Mouse (Mus musculus): Measurements from ENCODE around the gene 1700018B08Rik. TPM values are rescaled to one million over a fixed set of nuclear protein-coding genes. Genes with fewer than 3 reads are reported as not detected.

The 1700018B08Rik gene
- polyA plus RNA-seq, 1 experiment from 2014 or later = not detected

- Histone ChIP-seq H3K9ac (no peak overlapping the region), H3K4me1 (0 out of 2 replicates have a peak, but pooled peaks cover 3% of the 10 kb centered on the region), H3K27me3 (no peaks in the 10 kb centered on the region), H3K4me3 (replicated peaks) (no peak overlapping the region), H3K9me3 (replicated peaks) (no peaks in the 10 kb centered on the region), H3K36me3 (peaks cover 51% of the 10 kb centered on the region), H3K4me2 (no peak overlapping the region), H3K27ac (no peak overlapping the region)
- WGBS = 92% methylated on average over 7 of the region's 7 CpGs
- ATAC-seq (replicated peaks; ENCODE audit: low FRiP score) = no peak
These were observed 16.4 kb upstream of the 1700018B08Rik start for GRCm38 (mm10) chr8:121560432-121561100.

DNA sequence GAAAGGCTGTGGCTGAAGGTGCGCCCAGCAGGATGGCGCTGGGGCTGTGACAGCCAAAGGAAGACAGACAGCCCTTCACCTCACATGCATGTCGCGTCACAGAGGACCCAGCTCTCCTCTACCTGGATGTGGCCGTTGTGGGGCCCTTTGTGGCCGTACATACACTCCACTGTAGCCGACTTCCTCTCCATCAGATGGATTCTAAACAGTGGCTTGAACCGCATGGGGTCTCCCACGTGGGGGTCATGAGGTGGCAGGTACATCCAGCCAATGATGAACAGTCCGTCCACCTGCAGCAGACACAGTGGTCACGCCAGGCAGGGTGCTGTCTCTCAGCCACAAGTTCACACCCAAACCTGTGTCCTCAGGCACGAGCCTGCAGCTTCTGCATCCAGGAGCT, 15.7 kb upstream of the 1700018B08Rik start:
- peaks cover 51% of the 10 kb centered on the region for H3K36me3 ChIP-seq
- WGBS = 89% methylated on average over 12 of the region's 12 CpGs
- H3K27ac ChIP-seq = no peak overlapping the region
- no peak for ATAC-seq (replicated peaks; ENCODE audit: low FRiP score)
- no peaks in the 10 kb centered on the region for H3K27me3 ChIP-seq
- H3K4me1 ChIP-seq = 0 out of 2 replicates have a peak, but pooled peaks cover 3% of the 10 kb centered on the region
- no peaks in the 10 kb centered on the region for H3K9me3 ChIP-seq (replicated peaks)
- no peak overlapping the region for H3K9ac ChIP-seq
- no peak overlapping the region for H3K4me2 ChIP-seq
- no peak overlapping the region for H3K4me3 ChIP-seq (replicated peaks)

DNA sequence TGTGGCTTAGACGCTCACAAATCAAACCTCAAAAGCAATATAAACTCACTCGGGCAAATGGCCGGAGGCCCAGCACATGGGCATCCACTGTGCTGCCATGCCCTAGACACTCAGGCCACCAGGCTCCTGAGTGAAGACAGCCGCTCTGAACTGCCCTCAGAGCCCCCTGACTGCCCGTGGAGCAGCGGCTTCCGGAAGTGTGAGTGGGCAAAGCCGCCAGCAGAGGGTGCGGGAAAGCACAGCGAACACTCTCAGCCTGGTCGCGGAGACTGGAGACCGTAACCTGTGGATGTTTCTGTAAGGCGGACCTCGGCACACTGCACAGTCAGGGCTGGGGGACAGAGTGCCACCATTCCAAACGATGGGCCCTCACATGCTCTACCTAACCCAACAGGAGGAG, 14.4 kb upstream of the 1700018B08Rik start:
- Histone ChIP-seq H3K9ac (no peak overlapping the region), H3K4me3 (replicated peaks) (no peak overlapping the region), H3K27ac (no peak overlapping the region), H3K36me3 (peaks cover 61% of the 10 kb centered on the region), H3K4me1 (0 out of 2 replicates have a peak, but pooled peaks cover 3% of the 10 kb centered on the region), H3K27me3 (no peaks in the 10 kb centered on the region), H3K4me2 (no peak overlapping the region), H3K9me3 (replicated peaks) (no peaks in the 10 kb centered on the region)
- 86% methylated on average over 16 of the region's 16 CpGs for WGBS
- ATAC-seq (replicated peaks; ENCODE audit: low FRiP score) = no peak

DNA sequence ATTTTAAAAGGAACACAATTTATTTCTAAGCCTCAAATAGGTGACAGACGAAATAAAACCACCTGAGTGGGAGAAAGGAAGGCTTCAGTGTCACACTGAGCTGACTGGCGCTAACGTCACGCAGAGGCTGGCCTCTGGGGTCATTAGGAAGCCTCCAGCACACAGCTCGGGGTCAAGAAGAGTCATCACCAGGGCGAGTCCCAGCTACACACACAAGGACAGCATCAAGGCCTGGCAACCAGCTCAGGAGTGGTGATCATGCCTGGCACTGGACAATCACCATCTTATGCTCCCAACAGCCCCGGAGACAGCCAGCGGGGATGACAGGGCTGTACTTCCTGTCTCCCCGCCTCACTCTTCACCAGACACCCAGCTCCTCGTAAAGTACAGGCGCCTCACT, 13.6 kb upstream of the 1700018B08Rik start:
- 80% methylated on average over 11 of the region's 11 CpGs for WGBS

GRCm38 (mm10) chr8:121553831-121554475, 9.8 kb upstream of the 1700018B08Rik start:
- Histone ChIP-seq H3K36me3 (peaks cover 79% of the 10 kb centered on the region), H3K27me3 (no peaks in the 10 kb centered on the region), H3K9me3 (replicated peaks) (no peaks in the 10 kb centered on the region), H3K9ac (no peak overlapping the region), H3K4me2 (no peak overlapping the region), H3K4me3 (replicated peaks) (no peak overlapping the region), H3K4me1 (no peaks in the 10 kb centered on the region), H3K27ac (no peak overlapping the region)
- ATAC-seq (replicated peaks; ENCODE audit: low FRiP score) = no peak
- WGBS = 91% methylated on average over 32 of the region's 32 CpGs

More for the DNA sequence above, 13.6 kb upstream of the 1700018B08Rik start:
- no peak overlapping the region for H3K27ac ChIP-seq
- ATAC-seq (replicated peaks; ENCODE audit: low FRiP score) = no peak
- H3K4me1 ChIP-seq = no peaks in the 10 kb centered on the region
- no peak overlapping the region for H3K9ac ChIP-seq
- H3K4me3 ChIP-seq (replicated peaks) = no peak overlapping the region
- no peaks in the 10 kb centered on the region for H3K9me3 ChIP-seq (replicated peaks)
- no peaks in the 10 kb centered on the region for H3K27me3 ChIP-seq
- peaks cover 63% of the 10 kb centered on the region for H3K36me3 ChIP-seq
- H3K4me2 ChIP-seq = no peak overlapping the region

DNA sequence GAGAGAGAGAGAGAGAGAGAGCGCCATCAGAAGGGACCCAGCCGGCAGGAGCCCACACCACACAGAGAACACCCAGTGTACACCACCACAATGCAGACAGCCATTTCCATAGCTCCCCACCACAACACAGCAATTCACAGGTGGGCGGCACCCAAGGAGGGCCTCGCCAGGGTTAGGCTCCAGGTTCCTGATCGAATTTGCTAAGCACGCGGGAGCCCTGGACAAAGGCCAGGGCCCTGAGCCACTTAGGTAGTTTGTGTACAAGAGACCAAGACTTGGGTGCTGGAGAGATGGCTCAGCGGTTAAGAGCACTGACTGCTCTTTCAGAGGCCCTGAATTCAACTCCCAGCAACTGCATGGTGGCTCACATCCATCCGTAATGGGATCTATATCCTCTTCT, 8.4 kb upstream of the 1700018B08Rik start:
- H3K9ac ChIP-seq = no peak overlapping the region
- H3K4me2 ChIP-seq = no peak overlapping the region
- no peak overlapping the region for H3K27ac ChIP-seq
- no peaks in the 10 kb centered on the region for H3K9me3 ChIP-seq (replicated peaks)
- ATAC-seq (replicated peaks; ENCODE audit: low FRiP score) = no peak
- H3K4me3 ChIP-seq (replicated peaks) = no peak overlapping the region
- no peaks in the 10 kb centered on the region for H3K27me3 ChIP-seq
- peaks cover 66% of the 10 kb centered on the region for H3K36me3 ChIP-seq
- 87% methylated on average over 9 of the region's 9 CpGs for whole genome bisulfite sequencing
- H3K4me1 ChIP-seq = no peaks in the 10 kb centered on the region

DNA sequence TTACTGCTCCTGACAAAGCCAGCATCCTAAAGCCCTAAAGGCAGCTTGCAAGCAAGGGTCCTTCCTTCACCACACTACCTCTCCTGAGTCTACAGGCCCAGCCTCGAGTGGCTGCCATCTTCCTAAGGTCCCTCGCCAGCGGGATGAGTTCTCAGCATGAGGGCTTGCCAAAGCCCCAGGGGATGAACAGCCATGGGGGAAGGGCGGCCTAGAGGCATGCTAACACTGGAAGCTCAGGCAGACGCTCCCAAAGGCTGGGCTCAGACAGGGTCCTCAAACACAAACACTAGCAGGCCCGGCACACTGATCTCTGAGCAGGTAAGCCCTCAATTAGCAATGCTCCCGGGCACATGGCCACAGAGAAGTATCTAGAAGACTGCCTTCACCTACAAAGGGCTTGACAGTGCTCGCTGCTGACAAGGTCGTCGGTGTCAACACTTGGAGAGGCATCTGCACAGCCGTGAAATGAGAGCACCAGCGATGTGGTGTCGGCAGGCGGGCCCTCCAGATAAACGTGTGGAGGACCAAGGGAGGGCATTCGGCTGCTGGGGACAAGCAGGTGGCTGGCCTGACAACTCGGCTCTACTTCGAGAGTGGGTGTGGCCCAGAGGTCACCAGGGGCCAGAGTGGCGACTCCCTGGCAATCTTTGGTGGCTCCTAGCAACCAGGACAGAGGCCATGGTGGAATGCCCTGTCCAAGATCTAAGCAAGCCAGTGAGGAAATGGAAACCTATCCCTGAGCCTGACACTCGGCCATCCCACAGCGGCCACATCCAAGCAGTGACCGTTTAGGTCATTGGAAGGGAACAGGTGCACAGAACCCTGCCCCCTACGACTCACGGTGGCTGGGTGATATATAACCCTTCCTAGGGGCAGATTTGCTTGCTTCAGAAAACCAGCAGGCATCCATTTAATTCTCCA, 7.2 kb upstream of the 1700018B08Rik start:
- Histone ChIP-seq H3K4me3 (replicated peaks) (no peak overlapping the region), H3K27me3 (0 out of 2 replicates have a peak, but pooled peaks cover 3% of the 10 kb centered on the region), H3K36me3 (peaks cover 61% of the 10 kb centered on the region), H3K4me1 (no peaks in the 10 kb centered on the region), H3K4me2 (no peak overlapping the region), H3K27ac (no peak overlapping the region), H3K9me3 (replicated peaks) (no peaks in the 10 kb centered on the region), H3K9ac (no peak overlapping the region)
- WGBS = 65% methylated on average over 24 of the region's 24 CpGs
- no peak for ATAC-seq (replicated peaks; ENCODE audit: low FRiP score)

DNA sequence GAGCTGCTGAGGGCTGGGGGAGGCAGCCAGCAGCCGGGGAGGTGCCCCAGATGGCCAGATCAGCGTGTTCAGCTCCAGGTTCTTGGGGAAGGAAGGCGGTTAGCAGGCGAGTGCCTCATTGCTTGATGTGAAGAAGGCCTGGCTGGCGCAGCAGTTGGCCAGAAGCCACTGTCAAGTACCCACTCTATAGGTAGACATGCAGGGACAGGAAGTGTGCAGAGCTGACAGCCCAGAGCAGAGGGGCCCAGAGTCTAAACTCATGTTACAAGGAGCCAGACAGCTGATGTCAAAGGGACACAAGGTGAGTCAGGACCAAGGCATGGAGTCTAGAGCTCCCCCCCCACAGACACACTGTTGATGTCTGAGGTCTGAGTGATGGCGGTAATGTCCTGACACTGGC, 5.9 kb upstream of the 1700018B08Rik start:
- Histone ChIP-seq H3K9ac (no peak overlapping the region), H3K4me2 (no peak overlapping the region), H3K9me3 (replicated peaks) (no peaks in the 10 kb centered on the region), H3K4me3 (replicated peaks) (no peak overlapping the region), H3K36me3 (peaks cover 50% of the 10 kb centered on the region), H3K27ac (no peak overlapping the region), H3K4me1 (no peaks in the 10 kb centered on the region), H3K27me3 (peaks cover 3% of the 10 kb centered on the region; the same call in 1 of the 2 replicates)
- no peak for ATAC-seq (replicated peaks; ENCODE audit: low FRiP score)
- WGBS = 92% methylated on average over 6 of the region's 6 CpGs

DNA sequence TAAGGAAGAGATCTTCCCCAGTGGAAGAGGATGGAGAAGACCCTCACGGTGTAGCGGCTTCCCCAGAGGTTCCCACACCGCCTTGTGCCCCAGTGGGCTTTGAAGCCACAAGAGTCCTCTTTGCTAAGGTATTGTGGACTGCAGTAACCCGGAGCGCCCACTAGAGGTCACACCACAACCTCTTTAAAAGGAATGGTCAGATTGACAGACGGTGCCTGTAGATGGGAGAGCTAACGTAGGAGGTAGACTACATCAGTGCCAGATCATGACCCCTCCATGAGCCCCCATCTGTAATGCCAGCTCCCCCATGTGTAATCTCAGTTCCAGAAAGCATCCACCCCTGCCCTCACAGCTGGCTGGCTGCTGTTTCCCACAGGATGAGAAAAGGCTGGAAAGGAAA, 3.0 kb upstream of the 1700018B08Rik start:
- no peak for ATAC-seq (replicated peaks; ENCODE audit: low FRiP score)

GRCm38 (mm10) chr8:121544936-121545335, 816 bp upstream of the 1700018B08Rik start:
- H3K4me3 ChIP-seq (replicated peaks) = no peak overlapping the region
- WGBS = 76% methylated on average over 11 of the region's 11 CpGs
- no peaks in the 10 kb centered on the region for H3K4me1 ChIP-seq
- H3K27ac ChIP-seq = no peak overlapping the region
- H3K27me3 ChIP-seq = peaks cover 3% of the 10 kb centered on the region; the same call in 1 of the 2 replicates
- no peaks in the 10 kb centered on the region for H3K9me3 ChIP-seq (replicated peaks)
- no peak overlapping the region for H3K9ac ChIP-seq
- no peak for ATAC-seq (replicated peaks; ENCODE audit: low FRiP score)
- no peak overlapping the region for H3K4me2 ChIP-seq
- H3K36me3 ChIP-seq = peaks cover 6% of the 10 kb centered on the region; the same call in 1 of the 2 replicates

More for the DNA sequence above, 3.0 kb upstream of the 1700018B08Rik start:
- no peak overlapping the region for H3K4me2 ChIP-seq
- no peak overlapping the region for H3K27ac ChIP-seq
- WGBS = 14% methylated on average over 7 of the region's 7 CpGs
- no peaks in the 10 kb centered on the region for H3K9me3 ChIP-seq (replicated peaks)
- no peak overlapping the region for H3K4me3 ChIP-seq (replicated peaks)
- H3K36me3 ChIP-seq = peaks cover 20% of the 10 kb centered on the region
- H3K9ac ChIP-seq = no peak overlapping the region
- H3K4me1 ChIP-seq = no peaks in the 10 kb centered on the region
- H3K27me3 ChIP-seq = peaks cover 3% of the 10 kb centered on the region; the same call in 1 of the 2 replicates

DNA sequence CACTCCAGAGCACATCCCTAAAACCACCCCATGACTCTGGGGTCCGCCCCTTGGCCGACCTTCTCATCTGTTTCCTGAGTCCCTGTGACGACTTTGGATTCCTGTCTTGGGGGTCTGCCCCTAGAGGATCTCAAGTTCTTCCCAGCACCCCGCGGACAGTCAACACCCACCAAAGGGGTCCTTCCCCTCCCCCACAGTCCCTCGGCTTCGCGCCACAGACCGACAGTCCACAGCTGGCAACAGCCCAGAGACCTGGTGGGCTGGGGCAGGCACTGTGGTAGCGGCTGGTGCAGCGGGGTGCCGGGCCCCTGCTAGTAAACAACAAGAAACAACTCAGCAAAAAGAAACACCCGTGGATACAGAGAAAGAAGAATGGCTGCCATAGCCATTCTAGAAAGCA, 1.2 kb downstream of the 1700018B08Rik start:
- ATAC-seq (replicated peaks; ENCODE audit: low FRiP score) = no peak
- no peaks in the 10 kb centered on the region for H3K4me1 ChIP-seq
- 61% methylated on average over 13 of the region's 13 CpGs for WGBS
- H3K9ac ChIP-seq = no peak overlapping the region
- no peak overlapping the region for H3K27ac ChIP-seq
- no peak overlapping the region for H3K4me2 ChIP-seq
- no peaks in the 10 kb centered on the region for H3K36me3 ChIP-seq
- no peak overlapping the region for H3K4me3 ChIP-seq (replicated peaks)
- H3K9me3 ChIP-seq (replicated peaks) = no peaks in the 10 kb centered on the region
- peaks cover 9% of the 10 kb centered on the region for H3K27me3 ChIP-seq

DNA sequence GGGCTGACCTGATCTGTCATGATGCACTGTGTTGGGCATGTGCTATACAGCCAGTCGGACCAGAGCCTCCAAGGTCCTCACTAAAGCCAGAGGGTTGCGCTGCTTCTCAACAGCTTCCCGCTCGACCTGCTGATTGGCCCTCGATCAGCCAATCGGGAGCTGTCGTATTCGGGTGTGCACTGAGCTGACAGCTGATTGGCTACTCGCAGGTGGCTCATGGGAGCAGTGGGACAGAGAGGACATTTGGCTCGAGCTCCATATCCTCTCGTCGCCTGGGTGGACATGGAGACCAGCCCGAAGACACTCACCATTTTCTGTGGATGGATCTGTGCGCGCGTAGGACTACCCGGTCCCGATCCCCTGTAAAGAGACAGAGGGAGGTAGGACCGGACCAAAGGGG, 2.3 kb downstream of the 1700018B08Rik start:
- peaks cover 7% of the 10 kb centered on the region for H3K27me3 ChIP-seq
- no peak overlapping the region for H3K4me3 ChIP-seq (replicated peaks)
- no peak overlapping the region for H3K27ac ChIP-seq
- no peaks in the 10 kb centered on the region for H3K9me3 ChIP-seq (replicated peaks)
- H3K9ac ChIP-seq = no peak overlapping the region
- H3K4me1 ChIP-seq = no peaks in the 10 kb centered on the region
- H3K36me3 ChIP-seq = no peaks in the 10 kb centered on the region
- ATAC-seq (replicated peaks; ENCODE audit: low FRiP score) = no peak
- WGBS = 81% methylated on average over 19 of the region's 19 CpGs
- no peak overlapping the region for H3K4me2 ChIP-seq

Data from kidney, embryonic 15.5 days (tissue).